Mouse (Mus musculus) CH12.LX (cell line): ENCODE results near the gene Olfr1424.

Experiments
- CTCF ChIP-seq, 2 experiments: IDR thresholded peaks in 1 of 2; conservative IDR thresholded peaks in 1 of 2; 2 replicates each; pipeline ENCODE4 v1.5.1; 2011 to 2012; ENCODE audit warnings: low read depth in 2 of 2, low read length in 2 of 2, improper control_type of control experiment in 1 of 2, inconsistent platforms in 1 of 2, mild to moderate bottlenecking in 1 of 2, moderate library complexity in 1 of 2
- ELF1 ChIP-seq: IDR thresholded peaks from 2 replicates; pipeline ENCODE4 v1.6.1; 2014; ENCODE audit warnings: low read depth, mild to moderate bottlenecking, inconsistent platforms, low read length, improper control_type of control experiment
- POLR2A ChIP-seq: IDR thresholded peaks from 2 replicates; pipeline ENCODE4 v1.6.1; 2011; ENCODE audit warnings: low read depth, mild to moderate bottlenecking, improper control_type of control experiment, low read length
- SIN3A ChIP-seq: IDR thresholded peaks from 2 replicates; pipeline ENCODE4 v1.6.1; 2012; ENCODE audit warnings: low read length, improper control_type of control experiment, inconsistent platforms
- USF1 ChIP-seq: IDR thresholded peaks from 2 replicates; pipeline ENCODE4 v1.6.1; 2014; ENCODE audit warnings: low read depth, mild to moderate bottlenecking, inconsistent platforms, low read length, improper control_type of control experiment
- ZNF384 ChIP-seq: IDR thresholded peaks from 2 replicates; pipeline ENCODE4 v1.6.1; 2012; ENCODE audit warnings: low read depth, low read length, improper control_type of control experiment, inconsistent platforms

DNA sequence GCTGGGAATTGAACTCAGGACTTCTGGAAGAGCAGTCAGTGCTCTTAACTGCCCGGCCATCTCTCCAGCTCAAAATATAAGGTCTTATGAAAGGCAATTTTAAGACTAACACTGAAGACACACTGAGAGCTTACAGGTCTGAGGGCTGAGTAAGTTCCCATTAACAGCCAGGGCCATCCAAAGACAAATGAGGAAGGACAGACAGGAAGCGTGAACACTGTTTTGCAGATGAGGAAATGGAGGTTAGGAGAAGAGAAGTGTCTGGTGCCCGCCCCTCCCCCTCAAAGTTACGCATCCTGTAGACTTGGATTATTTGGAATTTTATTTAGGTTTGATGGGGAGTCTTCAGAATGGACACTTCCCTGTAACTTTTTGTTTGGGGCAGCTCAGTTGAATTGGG, 38.3 kb downstream of the Olfr1424 start:
- TF ChIP-seq SIN3A: no peak
- no peak for TF ChIP-seq ELF1
- no peak for TF ChIP-seq CTCF (conservative IDR thresholded peaks at IDR 0.05 in 1 of 2, IDR thresholded peaks at IDR 0.05 in 1 of 2; ENCODE audit: low read depth in 2 of 2, low read length in 2 of 2)
- TF ChIP-seq USF1: no peak
- no peak for TF ChIP-seq POLR2A
- no peak for TF ChIP-seq ZNF384
